Mouse (Mus musculus) 3T3-L1 (cell line): ENCODE measurements around the gene Samt3.

Experiments used
- DNase-seq: peaks from one replicate; pipeline ENCODE4 v3.0.0-alpha.2; 2015; ENCODE audit warnings: low read depth, low spot score

Gene Samt3

GRCm38 (mm10) chrX:86043899-86044298 lies at the start of gene Samt3:
Gene Samt3 (plus strand): TSS chrX:86044199.
- DNase-seq, result no peak

- DNase-seq, result no peak
These were observed 27.4 kb upstream of the Samt3 start for GRCm38 (mm10) chrX:86016591-86016990.

GRCm38 (mm10) chrX:86088672-86089071 lies 44.7 kb downstream of the Samt3 start:
- no peak for DNase-seq
